In genomic region chr11:104003952-104004351, GRCm38 (mm10) we compare ENCODE assay signal across 23 mouse cellular contexts. TPM values are rescaled to one million over a fixed set of nuclear protein-coding genes. Genes with fewer than 3 reads are reported as not detected.
DNase-seq lines count a peak whose midpoint lies in the region; ATAC-seq and TF ChIP-seq lines count a peak whose summit lies in the region.
"Had no signal": no experiment of that assay in that cellular context is flagged by ENCODE, and none has a peak within 500 bp of the region (broad histone marks: within the 10 kb centered on the region; RNA-seq: fewer than 3 reads in every experiment).

No protein-coding gene starts in this region.

- no peak overlapping the region for H3ac ChIP-seq in C2C12 (ENCODE audit: control insufficient read depth, insufficient read length, low read depth)

- H3K4me3 ChIP-seq in C2C12 (ENCODE audit: insufficient read depth, poor library complexity, severe bottlenecking) (no peak overlapping the region), macrophage (ENCODE audit: inconsistent target) (no peak overlapping the region)
- H3K4me3 ChIP-seq in hindbrain, embryonic 12.5 days = no peak overlapping the region
- H3K4me3 ChIP-seq in lung, adult 2 months (replicated peaks; ENCODE audit: extremely low read depth, low read depth, low read length) = no peak overlapping the region
- H3K4me3 ChIP-seq: embryonic facial prominence, embryonic 10.5 days; embryonic facial prominence, embryonic 12.5 days; forebrain, embryonic 13.5 days; forebrain, embryonic 15.5 days had no signal

- no peaks in the 10 kb centered on the region for H3K27me3 ChIP-seq in C2C12 (ENCODE audit: control insufficient read depth, insufficient read depth, insufficient read length)
- no peaks in the 10 kb centered on the region for H3K27me3 ChIP-seq in hindbrain, embryonic 12.5 days
- H3K27me3 ChIP-seq: CH12.LX; embryonic facial prominence, embryonic 12.5 days; forebrain, embryonic 13.5 days; forebrain, embryonic 15.5 days had no signal

- no peaks in the 10 kb centered on the region for H3K36me3 ChIP-seq in C2C12 (ENCODE audit: control insufficient read depth, insufficient read depth)
- H3K36me3 ChIP-seq in macrophage (ENCODE audit: inconsistent target) = no peaks in the 10 kb centered on the region
- H3K36me3 ChIP-seq in hindbrain, embryonic 12.5 days = no peaks in the 10 kb centered on the region
- H3K36me3 ChIP-seq: embryonic facial prominence, embryonic 10.5 days; embryonic facial prominence, embryonic 12.5 days; forebrain, embryonic 15.5 days; G1E had no signal

- 89% methylated on average over 3 of the region's 3 CpGs for WGBS in macrophage (ENCODE audit: missing documents)
- 54% methylated on average over 3 of the region's 3 CpGs for WGBS in hindbrain, embryonic 12.5 days
- WGBS in lung, adult 2 months = 64% methylated on average over 3 of the region's 3 CpGs

- H3K4me2 ChIP-seq in hindbrain, embryonic 12.5 days (replicated peaks) = no peak overlapping the region
- H3K4me2 ChIP-seq: embryonic facial prominence, embryonic 12.5 days; forebrain, embryonic 13.5 days; forebrain, embryonic 15.5 days had no signal

- peak; percentile 76 for DNase-seq in MN1 (ENCODE audit: low spot score)
- DNase-seq in lung, adult 2 months = no peak
- DNase-seq in right cerebral cortex, adult 18-20 months = no peak
- DNase-seq: adrenal gland, adult 8-10 months; adrenal gland, postnatal 14 days; adrenal gland, postnatal 36 days; cerebellum, adult 11-12 months; cerebellum, adult 2 months; cerebellum, adult 9-10 months; cerebellum, postnatal 10 days; cerebellum, postnatal 25 days; forebrain, postnatal 0 days had no signal

- peak overlapping the region; percentile 22; the same call in 1 of the 2 replicates for H3K27ac ChIP-seq in macrophage
- H3K27ac ChIP-seq in hindbrain, embryonic 12.5 days = no peak overlapping the region
- H3K27ac ChIP-seq: embryonic facial prominence, embryonic 10.5 days; embryonic facial prominence, embryonic 12.5 days; forebrain, embryonic 13.5 days; forebrain, embryonic 15.5 days had no signal

- TF ChIP-seq CTCF in C2C12 (IDR thresholded peaks at IDR 0.05; ENCODE audit: control insufficient read depth, insufficient read depth, insufficient read length) = no peak
- no peak for TF ChIP-seq CTCF in lung, adult 2 months (IDR thresholded peaks at IDR 0.05; ENCODE audit: insufficient read depth, low read length)

- H3K79me3 ChIP-seq in C2C12 (ENCODE audit: low read depth) = no peaks in the 10 kb centered on the region

- no peaks in the 10 kb centered on the region for H3K9me3 ChIP-seq in hindbrain, embryonic 12.5 days (replicated peaks)
- H3K9me3 ChIP-seq: embryonic facial prominence, embryonic 10.5 days; embryonic facial prominence, embryonic 12.5 days; forebrain, embryonic 13.5 days; forebrain, embryonic 15.5 days; G1E had no signal

- no peak for TF ChIP-seq POLR2A in lung, adult 2 months (IDR thresholded peaks at IDR 0.05; ENCODE audit: borderline replicate concordance, extremely low read depth, low read depth, low read length)

- ATAC-seq in hindbrain, embryonic 12.5 days (ENCODE audit: low FRiP score) = no peak
- ATAC-seq: activated CD4-positive, CD25-positive, alpha-beta regulatory T cell, adult 4 months; CD4-positive, CD25-positive, alpha-beta regulatory T cell, adult 4 months; forebrain, embryonic 13.5 days; forebrain, embryonic 15.5 days; forebrain, postnatal 0 days had no signal

- no peak overlapping the region for H3K9ac ChIP-seq in hindbrain, embryonic 12.5 days
- H3K9ac ChIP-seq: embryonic facial prominence, embryonic 12.5 days; forebrain, embryonic 13.5 days; forebrain, embryonic 15.5 days; forebrain, postnatal 0 days had no signal

- no peaks in the 10 kb centered on the region for H3K4me1 ChIP-seq in hindbrain, embryonic 12.5 days
- no peaks in the 10 kb centered on the region for H3K4me1 ChIP-seq in lung, adult 2 months (ENCODE audit: control insufficient read depth, insufficient read depth, low read length)
- H3K4me1 ChIP-seq: forebrain, embryonic 13.5 days; forebrain, embryonic 15.5 days had no signal

- H3K79me2 ChIP-seq in C2C12 (ENCODE audit: control insufficient read depth, insufficient read depth) (no peaks in the 10 kb centered on the region), macrophage (ENCODE audit: inconsistent target) (no peaks in the 10 kb centered on the region)

TF ChIP-seq in C2C12, 6 proteins besides CTCF, POLR2A, EP300 and RAD21:
- TF ChIP-seq USF1 (IDR thresholded peaks at IDR 0.05; ENCODE audit: low read depth) (no peak), MYOD1 (IDR thresholded peaks at IDR 0.05; ENCODE audit: control insufficient read depth, insufficient read length, low read depth) (peak; percentile 82), MAX (IDR thresholded peaks at IDR 0.05) (no peak)
TF ChIP-seq in C2C12: peak in this region for 1.

RNA-seq across cellular contexts. Expression of gene Arf2, which starts 37.4 kb away (rescaled TPM):
- polyA plus RNA-seq in C2C12 (2012; fragmentation: generic; extraction: Trizol) = 27.9 TPM
- total RNA-seq in macrophage (2018; cell fraction: chromatin; rRNA removed) = 10 to 100 TPM; 17.7 to 55.6 (median 31.3) TPM
- 10 to 100 TPM; 47.4 to 73.7 (median 62.6) TPM for total RNA-seq in macrophage (2018; cell fraction: cytosol; rRNA removed)
- 10 to 100 TPM; 30.4 to 62.1 (median 42.6) TPM for total RNA-seq in macrophage (2018; cell fraction: nucleus; rRNA removed)
- polyA plus RNA-seq in macrophage (2018) = 36.4 to 59.4 TPM (median 58.5 TPM) in 3 replicates
- 140 and 145 TPM in 2 replicates for polyA plus RNA-seq in hindbrain, embryonic 12.5 days (2016; fragmentation: Nextera tagmentation; extraction: Ambion mirVana)
- polyA plus RNA-seq in lung, adult 2 months (2012; rRNA removed) = 15.1 and 24.2 TPM in 2 replicates

RNA-seq across cellular contexts. Expression of gene Nsf, which starts 50.1 kb away (rescaled TPM):
- polyA plus RNA-seq in C2C12 (2012; fragmentation: generic; extraction: Trizol) = 25.1 TPM
- total RNA-seq in macrophage (2018; cell fraction: chromatin; rRNA removed) = 100 to 1,000 TPM in 18 of 26 experiments, 10 to 100 TPM in 8; 29.2 to 200 (median 142) TPM
- total RNA-seq in macrophage (2018; cell fraction: cytosol; rRNA removed) = 10 to 100 TPM; 50.6 to 78.7 (median 65.9) TPM
- 100 to 1,000 TPM in 7 of 26 experiments, 10 to 100 TPM in 19; 37.2 to 124 (median 75.3) TPM for total RNA-seq in macrophage (2018; cell fraction: nucleus; rRNA removed)
- 58.7 to 88.9 TPM (median 64.1 TPM) in 3 replicates for polyA plus RNA-seq in macrophage (2018)
- 81.7 and 85.7 TPM in 2 replicates for polyA plus RNA-seq in hindbrain, embryonic 12.5 days (2016; fragmentation: Nextera tagmentation; extraction: Ambion mirVana)
- 27.5 and 35.2 TPM in 2 replicates for polyA plus RNA-seq in lung, adult 2 months (2012; rRNA removed)
